Mouse (Mus musculus) embryonic fibroblast, embryonic 13.5 days (primary cell): Measurements from ENCODE around the gene Spata31d1b.

Experiments
- CTCF ChIP-seq: IDR thresholded peaks from 2 replicates; pipeline ENCODE4 v1.5.1; 2011; ENCODE audit warnings: mild to moderate bottlenecking, control low read depth, low read length, moderate library complexity, borderline replicate concordance; ENCODE audit not compliant: insufficient read depth
- POLR2A ChIP-seq: IDR thresholded peaks from 2 replicates; pipeline ENCODE4 v1.6.1; 2011; ENCODE audit warnings: low read depth, mild to moderate bottlenecking, control low read depth, low read length, moderate library complexity

- TF ChIP-seq CTCF (no peak), POLR2A (no peak)
Measured at GRCm38 (mm10) chr13:59671521-59671920, 40.6 kb upstream of the Spata31d1b start.
